Mouse (Mus musculus) kidney, adult 2 months (tissue): ENCODE measurements at regions not wholly inside any gene's neighbourhood (a gene's known extent, or its start where the extent isn't known, plus 50 kb on each side); places are given as distances from the start of the nearest gene placed in this dataset.

ENCODE experiments used
- CTCF ChIP-seq: fragments of 200-500 bp; conservative IDR thresholded peaks from 2 replicates; pipeline ENCODE4 v1.5.1; 2011; ENCODE audit warnings: low read depth, mild to moderate bottlenecking, control low read depth, low read length, moderate library complexity, mixed read lengths; ENCODE audit not compliant: insufficient read depth, insufficient read length
- POLR2A ChIP-seq: fragments of 200-500 bp; IDR thresholded peaks from one replicate; pipeline ENCODE4 v1.6.1; 2011; ENCODE audit warnings: low read depth, low read length, control low read depth

GRCm38 (mm10) chr4:55976265-55976664 is 444.0 kb upstream of the Klf4 start:
- TF ChIP-seq POLR2A (no peak), CTCF (no peak)
